Mouse (Mus musculus) liver, postnatal 0 days (tissue): ENCODE data around the gene Zfp385c. TPM values are rescaled to one million over a fixed set of nuclear protein-coding genes. Genes with fewer than 3 reads are reported as not detected.

Source experiments
- ATAC-seq: fragments of 200-750 bp; cut with Nextera tagmentation; 2 replicates; pipeline ENCODE4 v1.8.0; 2017; ENCODE audit warnings: mild to moderate bottlenecking, moderate library complexity
- DNase-seq: peaks from one replicate; pipeline ENCODE4 v3.0.0-alpha.2; 2016
- H3K27ac ChIP-seq: fragments of 300-500 bp; sonication (generic); 2 replicates; pipeline ENCODE4 v1.5.1; 2014; ENCODE audit warnings: antibody characterized with exemption, moderate library complexity, mild to moderate bottlenecking, low read depth
- H3K27me3 ChIP-seq: fragments of 300-500 bp; sonication (generic); 2 replicates; pipeline ENCODE4 v1.6.1; 2014; ENCODE audit warnings: low read length, control low read depth, mixed read lengths; ENCODE audit not compliant: insufficient read depth
- H3K36me3 ChIP-seq: fragments of 300-500 bp; sonication (generic); replicated peaks from 2 replicates; pipeline ENCODE4 v1.6.1; 2014; ENCODE audit warnings: mild to moderate bottlenecking, control low read depth, low read length, moderate library complexity, mixed read lengths; ENCODE audit not compliant: insufficient read depth
- H3K4me1 ChIP-seq: fragments of 300-500 bp; sonication (generic); 2 replicates; pipeline ENCODE4 v1.6.1; 2014; ENCODE audit warnings: antibody characterized with exemption, mild to moderate bottlenecking, control low read depth; ENCODE audit not compliant: insufficient read depth
- H3K4me2 ChIP-seq: fragments of 300-500 bp; sonication (generic); 2 replicates; pipeline ENCODE4 v1.6.1; 2014; ENCODE audit warnings: low read depth, mild to moderate bottlenecking, low read length, moderate library complexity, mixed read lengths
- H3K4me3 ChIP-seq: fragments of 300-500 bp; sonication (generic); 2 replicates; pipeline ENCODE4 v1.5.1; 2014; ENCODE audit warnings: low read depth, low read length
- H3K9ac ChIP-seq: fragments of 300-500 bp; sonication (generic); replicated peaks from 2 replicates; pipeline ENCODE4 v1.6.1; 2014; ENCODE audit warnings: mild to moderate bottlenecking, moderate library complexity
- H3K9me3 ChIP-seq: fragments of 300-500 bp; sonication (generic); 2 replicates; pipeline ENCODE4 v1.6.1; 2016; ENCODE audit warnings: mild to moderate bottlenecking, control low read depth, low read length, mixed read lengths
- CTCF ChIP-seq: sonication (generic); IDR thresholded peaks from 2 replicates; pipeline ENCODE4 v1.5.1; 2016; ENCODE audit warnings: antibody characterized with exemption, low read depth
- EP300 ChIP-seq: IDR thresholded peaks from 2 replicates; pipeline ENCODE4 v1.6.1; 2016; ENCODE audit warnings: antibody characterized with exemption, low read depth, mild to moderate bottlenecking
- WGBS: fragments of 180-500 bp; shearing (Covaris S2); extraction: QIAGEN DNeasy Blood & Tissue Kit; methylation state at CpG from one replicate; pipeline ENCODE4 v1.1.7; 2014; ENCODE audit not compliant: insufficient replicate concordance; 5-methylcytosine and 5-hydroxymethylcytosine counted together
- polyA plus RNA-seq: library from polyadenylated mRNA; unstranded; fragments of >200 nt; fragmentation: Nextera tagmentation; extraction: Ambion mirVana; gene quantifications from 2 replicates; pipeline ENCODE4 v1.2.1, GENCODE M21; 2015

Zfp385c gene
- polyA plus RNA-seq, 1 experiment from 2014 or later: not detected

DNA sequence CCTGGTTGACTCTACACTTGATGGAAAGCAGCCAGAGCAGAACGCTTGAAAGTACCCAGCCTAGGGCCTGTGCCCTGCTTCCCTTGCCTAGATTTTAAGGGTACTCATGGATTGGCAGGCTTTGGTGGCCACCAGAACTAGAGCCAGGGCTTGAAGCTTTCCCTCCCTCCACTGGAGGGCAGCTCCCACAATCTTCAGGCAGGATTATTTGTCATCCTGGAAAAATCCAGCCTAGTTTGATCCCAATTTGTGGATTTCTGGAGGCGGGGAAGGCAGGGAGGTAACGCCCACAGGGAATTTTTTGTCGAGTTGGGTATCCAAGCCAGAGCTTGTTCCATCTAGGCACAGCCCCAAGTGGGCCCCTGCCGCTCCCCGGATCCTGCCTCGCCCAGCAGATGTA lies 1.9 kb downstream of the Zfp385c start:
- DNase-seq (no peak), ATAC-seq (no peak)

DNA sequence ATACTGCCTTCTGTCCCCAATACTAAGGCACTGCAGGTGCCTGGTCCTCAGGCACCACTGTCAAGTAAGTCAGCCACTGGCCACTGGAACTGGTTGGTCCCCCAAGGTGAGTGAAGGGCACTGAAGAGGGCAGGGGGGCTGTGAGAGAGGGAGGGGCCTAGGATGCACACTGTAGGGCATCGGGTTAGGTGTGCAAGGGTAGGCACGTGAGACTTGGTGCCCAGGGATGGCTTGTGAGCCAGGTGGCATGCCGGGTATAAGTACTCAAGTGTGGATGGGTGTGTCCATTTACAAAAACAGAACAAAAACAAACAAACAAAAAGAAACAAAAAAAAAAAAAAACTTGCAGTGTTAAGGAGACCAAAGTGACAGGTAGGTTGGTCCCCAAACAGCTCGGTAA lies 3.8 kb downstream of the Zfp385c start:
- 67% methylated on average over 4 of the region's 4 CpGs for WGBS
- ATAC-seq: no peak

More for the DNA sequence above, 1.9 kb downstream of the Zfp385c start:
- Histone ChIP-seq H3K4me1 (peaks cover 8% of the 10 kb centered on the region), H3K4me2 (no peak overlapping the region), H3K9ac (no peak overlapping the region), H3K27me3 (peaks cover 5% of the 10 kb centered on the region; the same call in 1 of the 2 replicates), H3K9me3 (no peaks in the 10 kb centered on the region), H3K4me3 (no peak overlapping the region), H3K36me3 (no peaks in the 10 kb centered on the region), H3K27ac (no peak overlapping the region)
- WGBS: 68% methylated on average over 7 of the region's 7 CpGs
- no peak for TF ChIP-seq CTCF
- no peak for TF ChIP-seq EP300

DNA sequence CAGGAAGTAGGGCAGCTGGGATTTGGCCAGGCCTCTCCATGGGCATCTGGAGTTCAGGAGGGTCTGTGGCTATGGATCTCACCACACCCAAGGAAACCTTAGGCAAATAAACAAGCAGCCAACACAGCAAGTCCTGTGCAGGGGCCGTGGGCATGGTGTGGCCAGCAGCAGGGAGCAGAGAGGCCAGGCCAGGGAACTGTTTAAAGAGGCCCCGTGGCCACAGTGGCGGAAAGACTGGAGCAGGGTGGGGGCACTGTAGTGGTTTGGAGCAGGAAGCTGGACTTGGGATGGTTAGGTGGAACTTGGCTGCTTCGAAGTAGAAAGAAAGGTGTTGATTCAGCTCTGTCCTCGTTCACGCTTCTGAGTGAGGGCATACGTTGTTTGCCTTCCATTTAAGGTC lies 5.0 kb downstream of the Zfp385c start:
- Histone ChIP-seq H3K36me3 (no peaks in the 10 kb centered on the region), H3K27ac (no peak overlapping the region), H3K4me1 (peaks cover 5% of the 10 kb centered on the region), H3K27me3 (peaks cover 5% of the 10 kb centered on the region; the same call in 1 of the 2 replicates), H3K4me3 (no peak overlapping the region), H3K4me2 (no peak overlapping the region), H3K9ac (no peak overlapping the region), H3K9me3 (no peaks in the 10 kb centered on the region)
- TF ChIP-seq EP300 (no peak), CTCF (no peak)
- 73% methylated on average over 7 of the region's 7 CpGs for WGBS
- no peak for DNase-seq
- no peak for ATAC-seq

More for the DNA sequence above, 3.8 kb downstream of the Zfp385c start:
- H3K9ac ChIP-seq: no peak overlapping the region
- no peak for TF ChIP-seq EP300
- no peak for TF ChIP-seq CTCF
- no peak overlapping the region for H3K4me2 ChIP-seq
- H3K36me3 ChIP-seq: no peaks in the 10 kb centered on the region
- no peaks in the 10 kb centered on the region for H3K9me3 ChIP-seq
- no peak overlapping the region for H3K4me3 ChIP-seq
- H3K27me3 ChIP-seq: peaks cover 5% of the 10 kb centered on the region; the same call in 1 of the 2 replicates
- no peak for DNase-seq
- H3K27ac ChIP-seq: no peak overlapping the region
- peaks cover 8% of the 10 kb centered on the region for H3K4me1 ChIP-seq

DNA sequence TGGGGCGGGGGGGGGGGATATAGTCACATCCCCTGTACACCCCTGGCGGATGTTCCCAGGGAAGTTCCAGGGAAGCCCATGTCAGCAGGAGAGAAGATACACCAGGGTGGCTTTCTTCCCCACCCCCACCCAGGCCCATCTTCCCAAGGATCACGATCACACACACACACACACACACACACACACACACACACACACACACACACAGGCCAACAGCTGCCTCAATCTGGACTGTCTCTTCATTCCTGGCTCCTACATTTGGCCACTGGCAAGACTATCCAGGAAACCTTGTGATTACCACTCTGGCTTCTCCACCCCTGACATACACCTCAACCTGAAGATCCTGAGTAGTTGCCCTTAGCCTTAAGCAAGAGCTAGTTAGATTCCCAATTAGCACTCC lies 6.9 kb downstream of the Zfp385c start:
- Histone ChIP-seq H3K27ac (no peak overlapping the region), H3K4me2 (no peak overlapping the region), H3K9ac (no peak overlapping the region), H3K36me3 (no peaks in the 10 kb centered on the region), H3K4me3 (no peak overlapping the region), H3K27me3 (no peaks in the 10 kb centered on the region), H3K4me1 (no peaks in the 10 kb centered on the region), H3K9me3 (no peaks in the 10 kb centered on the region)
- DNase-seq (no peak), ATAC-seq (no peak)
- TF ChIP-seq EP300 (no peak), CTCF (no peak)
- WGBS: 69% methylated on average over 3 of the region's 3 CpGs

DNA sequence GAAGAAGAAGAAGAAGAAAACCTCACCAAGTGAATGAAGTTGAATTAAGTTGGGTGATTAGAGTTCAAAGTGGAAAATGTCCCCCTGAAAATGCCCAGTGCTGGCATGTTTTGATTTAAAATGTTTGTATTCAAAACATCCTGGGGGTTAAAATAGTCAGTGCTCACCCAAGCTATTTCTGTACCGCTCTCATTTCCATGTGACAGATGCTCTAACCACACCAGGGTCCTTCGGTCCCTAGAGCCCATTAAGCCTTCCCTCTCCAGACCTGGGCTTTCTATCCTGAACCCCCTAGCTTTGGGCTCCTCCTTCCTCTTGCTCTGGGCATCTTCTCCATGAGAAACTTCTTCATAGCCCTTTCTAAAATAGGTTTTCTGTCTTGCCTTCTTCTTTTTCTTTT lies 8.2 kb downstream of the Zfp385c start:
- Histone ChIP-seq H3K27ac (no peak overlapping the region), H3K27me3 (no peaks in the 10 kb centered on the region), H3K4me1 (no peaks in the 10 kb centered on the region), H3K4me2 (no peak overlapping the region), H3K9me3 (no peaks in the 10 kb centered on the region), H3K36me3 (no peaks in the 10 kb centered on the region), H3K9ac (no peak overlapping the region), H3K4me3 (no peak overlapping the region)
- TF ChIP-seq CTCF (no peak), EP300 (no peak)
- ATAC-seq (no peak), DNase-seq (no peak)
- WGBS: 58% methylated on average over 2 of the region's 2 CpGs

DNA sequence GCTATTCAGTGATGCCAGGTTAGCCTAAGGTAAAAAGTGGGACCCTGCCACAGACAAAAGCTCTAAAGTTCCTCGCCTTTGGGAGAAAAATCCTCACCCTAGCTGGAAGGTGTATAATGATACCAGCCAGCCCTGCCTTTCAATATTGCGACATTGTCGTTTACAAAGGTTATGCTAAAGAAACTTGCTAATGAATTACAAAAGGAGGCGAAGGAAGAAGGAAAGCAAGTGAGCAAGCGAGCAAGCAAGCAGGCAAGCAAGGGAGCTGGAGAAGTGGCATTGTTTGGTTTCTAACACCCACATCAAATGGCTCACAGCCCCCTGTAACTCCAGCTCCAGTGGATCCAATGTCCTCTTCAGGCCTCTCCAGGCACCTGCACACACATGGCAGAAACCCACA lies 9.7 kb downstream of the Zfp385c start:
- Histone ChIP-seq H3K36me3 (no peaks in the 10 kb centered on the region), H3K9me3 (no peaks in the 10 kb centered on the region), H3K4me3 (no peak overlapping the region), H3K27me3 (no peaks in the 10 kb centered on the region), H3K4me1 (no peaks in the 10 kb centered on the region), H3K27ac (no peak overlapping the region), H3K4me2 (no peak overlapping the region), H3K9ac (no peak overlapping the region)
- 73% methylated on average over 5 of the region's 5 CpGs for WGBS
- TF ChIP-seq CTCF (no peak), EP300 (no peak)
- DNase-seq (no peak), ATAC-seq (no peak)

DNA sequence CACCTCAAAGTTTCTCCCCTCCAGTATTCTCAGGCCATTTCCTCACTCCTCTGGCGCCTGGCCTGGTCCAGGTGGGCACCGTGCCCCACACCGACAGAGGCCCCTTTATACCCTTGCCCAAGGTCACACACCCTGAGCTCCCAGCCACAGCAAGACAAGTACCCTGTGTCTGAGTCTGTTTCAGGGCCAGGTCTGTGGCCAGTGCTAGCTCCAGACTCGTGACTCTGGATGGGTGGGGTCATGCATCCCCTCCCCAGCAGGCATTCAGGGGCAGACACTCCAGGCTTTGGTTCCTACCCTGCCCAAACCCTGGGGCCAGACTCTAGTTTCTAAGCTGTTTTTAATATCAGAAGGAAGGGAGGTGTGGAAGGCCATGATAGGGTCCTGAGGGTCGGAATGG lies 10.4 kb downstream of the Zfp385c start:
- Histone ChIP-seq H3K4me2 (no peak overlapping the region), H3K9ac (no peak overlapping the region), H3K36me3 (no peaks in the 10 kb centered on the region), H3K27me3 (no peaks in the 10 kb centered on the region), H3K9me3 (no peaks in the 10 kb centered on the region), H3K4me3 (no peak overlapping the region), H3K27ac (no peak overlapping the region), H3K4me1 (no peaks in the 10 kb centered on the region)
- DNase-seq (no peak), ATAC-seq (no peak)
- TF ChIP-seq EP300: no peak
- TF ChIP-seq CTCF: no peak
- 73% methylated on average over 5 of the region's 5 CpGs for WGBS
